Mouse (Mus musculus): ENCODE measurements around the gene Olfr957.

- TF ChIP-seq CTCF (IDR thresholded peaks at IDR 0.05; ENCODE audit: low read depth) (no peak), EP300 (IDR thresholded peaks at IDR 0.05; ENCODE audit: low read depth) (no peak)
Measured at GRCm38 (mm10) chr9:39518595-39518994, 3.0 kb upstream of the Olfr957 start.
